Mouse (Mus musculus) cerebellum, postnatal 14 days (tissue): ENCODE results near the gene Tmem86b.

Source experiments
- DNase-seq, 2 experiments: peaks; one replicate each; pipeline ENCODE4 v3.0.0; 2021; ENCODE audit warnings: mixed read lengths in 2 of 2

Tmem86b gene

GRCm38 (mm10) chr7:4631031-4631430, at the start of gene Tmem86b:
TSS of gene Tmem86b (minus strand) at chr7:4631422.
- no peak for DNase-seq

DNA sequence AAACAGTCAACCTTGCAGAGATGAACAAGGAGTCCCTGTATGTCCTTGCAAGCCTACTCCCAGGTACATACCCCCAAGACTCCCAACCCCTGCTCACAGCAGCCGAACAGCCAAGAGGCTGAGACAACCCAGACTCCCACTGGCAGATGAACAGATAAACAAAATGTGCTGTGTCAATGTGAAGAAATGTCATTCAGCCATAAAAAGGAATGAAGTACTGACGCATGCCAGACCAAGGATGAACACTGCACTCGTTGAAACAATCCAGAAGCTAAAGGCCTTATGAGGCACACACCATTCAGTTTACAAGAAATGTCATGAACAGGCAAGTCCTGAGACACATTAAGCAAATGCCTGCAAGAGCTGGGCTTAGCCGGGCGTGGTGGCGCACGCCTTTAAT, 44.0 kb upstream of the Tmem86b start:
- no peak for DNase-seq

- no peak for DNase-seq
Observed at GRCm38 (mm10) chr7:4674114-4674731, 43.0 kb upstream of the Tmem86b start.

- DNase-seq = no peak
Observed at GRCm38 (mm10) chr7:4671956-4672355, 40.7 kb upstream of the Tmem86b start.

- DNase-seq = no peak
Observed at GRCm38 (mm10) chr7:4670655-4671255, 39.5 kb upstream of the Tmem86b start.

DNA sequence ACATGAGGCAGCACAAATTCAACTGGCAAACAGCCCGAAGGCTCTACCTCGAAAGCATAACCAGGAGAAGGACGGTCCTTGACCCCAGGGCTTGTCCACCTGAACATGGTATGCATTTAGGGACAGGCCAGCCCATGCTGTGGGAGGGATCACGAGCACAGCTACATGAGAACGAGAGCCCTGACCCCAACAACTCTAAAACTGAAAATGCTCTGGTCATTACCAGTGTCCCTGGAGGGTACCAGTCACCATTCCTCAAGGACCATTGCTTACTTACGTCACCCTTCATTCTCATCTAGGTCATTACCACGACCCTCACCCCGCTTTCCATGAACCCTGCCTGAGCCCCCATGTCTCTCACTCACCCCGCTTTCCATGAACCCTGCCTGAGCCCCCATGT, 37.9 kb upstream of the Tmem86b start:
- DNase-seq = no peak

- DNase-seq = no peak
Observed at GRCm38 (mm10) chr7:4668506-4668905, 37.3 kb upstream of the Tmem86b start.

- no peak for DNase-seq
Observed at GRCm38 (mm10) chr7:4666871-4667270, 35.6 kb upstream of the Tmem86b start.

- DNase-seq = no peak
Observed at GRCm38 (mm10) chr7:4663742-4664141, 32.5 kb upstream of the Tmem86b start.

- no peak for DNase-seq
Observed at GRCm38 (mm10) chr7:4663179-4663578, 32.0 kb upstream of the Tmem86b start.

DNA sequence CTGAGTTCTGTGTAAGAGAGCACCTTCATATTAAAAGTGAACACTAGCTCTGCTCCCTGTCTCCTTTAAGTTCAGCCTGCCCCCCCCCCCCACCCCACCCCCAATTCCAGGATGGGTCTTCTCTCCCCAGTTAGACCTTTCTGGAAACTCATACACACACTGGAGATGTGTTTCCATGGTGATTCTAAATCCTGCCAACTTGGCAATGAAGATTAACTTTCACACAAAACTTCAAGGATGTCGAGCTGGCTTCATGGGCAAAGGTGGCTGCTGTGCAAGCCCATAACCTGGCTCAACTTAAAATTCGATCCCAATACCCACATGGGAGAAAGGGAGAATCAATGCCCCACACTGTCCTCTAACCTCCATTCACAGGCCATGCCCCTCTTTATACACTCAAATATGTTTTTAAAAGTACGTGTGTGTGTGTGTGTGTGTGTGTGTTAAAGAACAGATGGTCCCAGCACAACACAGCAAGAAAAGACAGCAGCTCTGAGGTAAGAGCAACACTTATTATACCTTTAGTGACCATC, 28.8 kb upstream of the Tmem86b start:
- DNase-seq = peak in 1 of 2 experiments; percentile 22

DNA sequence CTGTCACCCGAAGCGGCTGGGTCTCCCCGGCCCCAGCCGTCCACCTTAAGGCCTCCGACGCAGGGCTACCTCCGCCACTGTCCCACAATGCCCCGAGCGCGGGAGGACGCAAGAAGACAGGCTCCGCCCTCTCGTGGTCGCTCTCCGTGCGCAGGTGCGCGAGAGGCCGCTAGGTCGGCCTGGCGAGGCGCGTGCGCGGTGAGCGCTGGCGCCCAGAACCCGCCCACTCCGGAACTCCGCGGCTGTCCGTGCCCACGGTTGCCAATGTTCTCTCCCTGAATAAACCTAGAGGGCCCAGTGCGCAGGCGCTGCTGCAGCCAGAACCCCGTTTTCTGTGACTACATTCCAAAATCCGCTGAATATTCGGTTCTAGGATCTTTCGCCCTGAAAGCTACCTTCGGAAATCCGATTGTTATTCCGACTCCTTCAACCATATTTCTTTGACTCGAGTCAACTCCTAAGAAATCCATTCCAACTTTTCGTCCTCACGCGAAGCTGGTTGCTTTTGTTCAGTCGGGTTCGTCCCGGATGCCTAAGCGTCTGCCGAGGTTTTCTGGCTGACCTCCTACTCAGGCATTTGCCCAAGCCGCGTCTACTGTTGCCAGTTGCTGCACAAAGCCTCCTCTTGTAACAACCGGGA, 27.8 kb upstream of the Tmem86b start, which contains the start of gene Ppp6r1:
Gene Ppp6r1 (minus strand): TSS at position 108 of the 640 bp plus-strand sequence.
- DNase-seq = peak; percentile 97 to 98

DNA sequence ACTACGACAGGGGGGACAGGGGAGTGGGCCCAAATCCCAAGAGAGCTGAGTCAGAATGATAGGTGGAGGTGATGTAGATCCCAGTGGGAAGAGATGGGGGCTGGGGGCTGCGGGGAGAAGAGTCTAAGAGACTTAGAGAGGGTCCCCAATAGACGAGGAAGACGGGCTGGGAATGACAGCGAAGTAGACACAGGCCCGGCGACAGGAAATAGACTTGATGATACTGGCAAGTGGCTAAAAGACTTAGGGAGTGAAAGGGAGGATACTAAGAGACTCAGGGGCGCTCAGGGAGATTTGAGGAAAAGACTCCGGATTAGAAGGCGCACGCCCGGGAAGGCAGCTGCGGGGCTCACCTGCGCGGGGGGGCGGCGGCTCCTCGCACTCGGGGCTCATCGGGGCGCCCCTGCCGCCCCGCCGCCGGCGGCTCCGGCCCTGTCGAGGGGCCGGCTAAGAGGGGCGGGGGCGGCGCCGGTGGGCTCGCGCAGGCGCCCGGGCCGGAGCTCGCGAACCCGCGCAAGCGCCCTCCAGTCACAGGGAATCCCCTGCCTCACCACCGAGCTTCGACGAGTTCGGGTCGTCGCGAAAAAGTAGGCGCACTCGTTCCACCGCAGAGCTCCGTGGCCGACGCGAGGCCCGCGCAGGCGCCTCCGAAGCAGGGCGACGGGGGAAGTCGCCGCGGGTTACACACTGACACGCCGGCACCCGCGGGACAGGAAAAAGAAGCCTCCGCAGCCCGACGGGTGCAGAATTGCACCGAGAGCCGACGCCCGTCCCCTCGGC, 27.1 kb upstream of the Tmem86b start:
- DNase-seq = peak in 1 of 2 experiments; percentile 34

- DNase-seq = peak; percentile 13 to 16
Observed at GRCm38 (mm10) chr7:4657521-4658127, 26.4 kb upstream of the Tmem86b start.

GRCm38 (mm10) chr7:4656818-4657217, 25.6 kb upstream of the Tmem86b start:
- DNase-seq = no peak

DNA sequence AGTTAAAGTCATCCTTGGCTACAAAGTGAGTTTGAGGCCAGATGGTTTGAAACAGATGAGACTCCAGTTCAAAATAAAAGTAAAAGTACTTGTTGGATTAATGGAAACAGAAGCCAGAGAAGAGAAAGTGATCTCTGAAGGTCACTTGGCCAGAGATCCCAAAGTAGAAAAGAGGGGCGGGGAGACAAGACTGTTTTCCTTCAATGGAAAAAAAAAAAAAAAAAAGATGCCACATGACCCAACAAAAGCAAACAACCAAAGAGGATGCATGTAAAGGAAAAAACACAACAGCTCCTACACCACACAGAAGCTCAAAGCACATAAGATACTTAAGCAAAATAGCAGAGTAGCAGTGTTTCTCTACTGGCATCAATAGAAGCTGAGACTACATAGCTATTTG, 24.7 kb upstream of the Tmem86b start:
- no peak for DNase-seq

- no peak for DNase-seq
Observed at GRCm38 (mm10) chr7:4655393-4655792, 24.2 kb upstream of the Tmem86b start.

GRCm38 (mm10) chr7:4654221-4654620, 23.0 kb upstream of the Tmem86b start:
- no peak for DNase-seq

DNA sequence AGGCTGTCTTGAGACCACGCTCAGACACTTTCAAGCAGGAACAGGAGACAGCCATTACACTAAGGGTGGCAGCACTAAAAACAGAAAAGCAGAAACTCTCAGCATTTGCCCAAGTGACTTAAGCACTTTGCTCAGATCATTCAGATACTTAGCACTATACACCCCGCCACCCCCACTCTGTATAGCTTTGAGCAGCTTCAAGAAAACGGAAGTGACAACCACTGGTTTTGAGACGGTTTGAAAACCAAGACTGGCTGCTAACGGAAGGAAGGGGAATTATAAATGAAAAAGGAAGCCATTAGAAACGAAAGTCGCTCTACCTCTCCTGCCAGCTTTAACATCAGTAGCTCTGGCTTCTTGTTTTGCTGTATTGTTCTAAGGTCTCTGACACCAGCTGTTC, 22.6 kb upstream of the Tmem86b start:
- no peak for DNase-seq

GRCm38 (mm10) chr7:4653351-4653750, 22.1 kb upstream of the Tmem86b start:
- no peak for DNase-seq

DNA sequence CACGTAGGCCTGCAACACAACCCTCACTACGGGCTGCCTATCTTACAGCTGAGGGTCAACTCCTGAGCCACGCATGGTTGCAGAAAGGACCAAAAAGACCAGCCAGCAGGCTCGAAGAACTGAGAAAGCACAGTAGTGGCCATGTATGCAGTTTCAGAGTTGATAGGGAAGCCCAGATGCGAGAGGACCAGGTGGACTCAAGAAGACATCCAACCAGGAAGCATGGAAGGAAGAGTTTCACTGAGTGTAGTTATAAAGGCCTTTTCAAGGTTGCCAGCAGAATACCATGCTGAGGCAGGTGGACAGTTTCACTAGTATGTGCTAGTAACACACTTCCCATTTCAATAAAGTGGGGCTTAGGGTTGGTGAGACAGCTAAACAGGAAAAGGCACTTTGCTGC, 21.5 kb upstream of the Tmem86b start:
- DNase-seq = no peak

DNA sequence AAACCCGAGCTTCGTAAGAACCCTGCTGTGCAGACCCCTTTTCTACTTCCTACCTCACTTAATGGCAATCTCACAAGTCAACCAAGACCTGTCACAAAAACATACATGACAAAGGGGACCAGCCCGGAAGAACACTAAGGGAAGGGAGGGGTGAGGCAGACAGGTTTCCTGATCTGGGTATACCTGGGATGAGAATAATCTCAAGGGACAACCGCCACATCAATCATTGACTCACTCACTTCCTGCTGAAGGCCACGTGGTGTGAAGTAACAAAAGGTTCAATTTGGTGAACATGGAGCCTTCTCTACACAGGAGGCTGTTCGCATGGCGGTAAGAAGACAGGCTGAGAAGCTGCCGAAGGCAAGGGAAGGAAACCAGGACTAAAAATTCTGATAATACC, 20.4 kb upstream of the Tmem86b start:
- DNase-seq = no peak

- DNase-seq = no peak
Observed at GRCm38 (mm10) chr7:4647992-4648391, 16.8 kb upstream of the Tmem86b start.
